Mouse (Mus musculus) erythroblast, embryonic 14.5 days (primary cell): ENCODE results near the gene Prkag2.

Experiments used
- GATA1 ChIP-seq: IDR thresholded peaks from 2 replicates; pipeline ENCODE4 v1.6.1; 2012; ENCODE audit warnings: low read length, inconsistent platforms, mixed read lengths
- TAL1 ChIP-seq: IDR thresholded peaks from 3 replicates; pipeline ENCODE4 v1.6.1; 2012; ENCODE audit warnings: low read length, inconsistent platforms, mixed read lengths

- TF ChIP-seq GATA1 (no peak), TAL1 (no peak)
Observed at GRCm38 (mm10) chr5:25080438-25080945, 19.9 kb downstream of the Prkag2 start.
